Mouse (Mus musculus) CD4-positive, CD25-positive, alpha-beta regulatory T cell, adult 4 months (primary cell): ENCODE results near the gene Prm2. TPM values are rescaled to one million over a fixed set of nuclear protein-coding genes. Genes with fewer than 3 reads are reported as not detected.
A peak's percentile ranks its signal among the peaks of the same experiment; 100 is the strongest.
"Not testable (repeated sequence)": the region's sequence is repeated elsewhere in the genome, so short reads cannot be mapped to it uniquely, and the experiment has no call there.

Source experiments
- ATAC-seq: one replicate; pipeline ENCODE4 v1.8.0; 2017
- polyA plus RNA-seq, 2 experiments: library from polyadenylated mRNA; unstranded; fragments of 100-300 nt; shearing (Covaris generic); gene quantifications; one replicate each; pipeline ENCODE4 v1.2.1; 2017

Gene Prm2
- polyA plus RNA-seq, 2 experiments from 2014 or later: not detected

GRCm38 (mm10) chr16:10810376-10810775 lies 14.4 kb upstream of the Prm2 start:
- no peak for ATAC-seq

- peak; percentile 49 for ATAC-seq
Observed at GRCm38 (mm10) chr16:10805789-10806527, 10.0 kb upstream of the Prm2 start, which contains the start of gene Prm1. TSS of gene Prm1 (minus strand) at chr16:10805839.

GRCm38 (mm10) chr16:10802420-10802819 lies 6.5 kb upstream of the Prm2 start:
- ATAC-seq: not testable (repeated sequence)

GRCm38 (mm10) chr16:10790702-10791101 lies 5.2 kb downstream of the Prm2 start, which contains the start of gene Prm3:
TSS of gene Prm3 (minus strand) at chr16:10790914.
- no peak for ATAC-seq

- no peak for ATAC-seq
Observed at GRCm38 (mm10) chr16:10788866-10789265, 7.1 kb downstream of the Prm2 start.

GRCm38 (mm10) chr16:10788271-10788670 lies 7.7 kb downstream of the Prm2 start, which contains the start of gene Tnp2:
TSS of gene Tnp2 (minus strand) at chr16:10788660.
- ATAC-seq: peak; percentile 1

- no peak for ATAC-seq
Observed at GRCm38 (mm10) chr16:10787548-10788058, 8.3 kb downstream of the Prm2 start.

GRCm38 (mm10) chr16:10786782-10787547 lies 9.0 kb downstream of the Prm2 start:
- no peak for ATAC-seq

GRCm38 (mm10) chr16:10786288-10786687 lies 9.6 kb downstream of the Prm2 start:
- ATAC-seq: peak; percentile 49

- ATAC-seq: peak; percentile 46
Observed at GRCm38 (mm10) chr16:10785371-10786231, 10.3 kb downstream of the Prm2 start, which contains the start of gene Socs1. TSS of gene Socs1 (minus strand) at chr16:10785536.

- ATAC-seq: peak; percentile 43
Observed at GRCm38 (mm10) chr16:10784793-10785370, 11.1 kb downstream of the Prm2 start.

GRCm38 (mm10) chr16:10783883-10784792 lies 11.8 kb downstream of the Prm2 start:
- ATAC-seq: no peak

GRCm38 (mm10) chr16:10783451-10783850 lies 12.5 kb downstream of the Prm2 start:
- ATAC-seq: no peak

- ATAC-seq: no peak
Observed at GRCm38 (mm10) chr16:10783152-10783434, 12.8 kb downstream of the Prm2 start.

- ATAC-seq: no peak
Observed at GRCm38 (mm10) chr16:10782377-10783151, 13.4 kb downstream of the Prm2 start.

- peak; percentile 4 for ATAC-seq
Observed at GRCm38 (mm10) chr16:10781862-10782371, 14.0 kb downstream of the Prm2 start.

GRCm38 (mm10) chr16:10780631-10781120 lies 15.3 kb downstream of the Prm2 start:
- no peak for ATAC-seq

GRCm38 (mm10) chr16:10777579-10778160 lies 18.3 kb downstream of the Prm2 start:
- ATAC-seq: no peak

- no peak for ATAC-seq
Observed at GRCm38 (mm10) chr16:10776322-10776721, 19.6 kb downstream of the Prm2 start.
